Mouse (Mus musculus): ENCODE measurements around the gene 4930539E08Rik.
A peak's percentile ranks its signal among the peaks of the same experiment; 100 is the strongest.

4930539E08Rik gene

DNA sequence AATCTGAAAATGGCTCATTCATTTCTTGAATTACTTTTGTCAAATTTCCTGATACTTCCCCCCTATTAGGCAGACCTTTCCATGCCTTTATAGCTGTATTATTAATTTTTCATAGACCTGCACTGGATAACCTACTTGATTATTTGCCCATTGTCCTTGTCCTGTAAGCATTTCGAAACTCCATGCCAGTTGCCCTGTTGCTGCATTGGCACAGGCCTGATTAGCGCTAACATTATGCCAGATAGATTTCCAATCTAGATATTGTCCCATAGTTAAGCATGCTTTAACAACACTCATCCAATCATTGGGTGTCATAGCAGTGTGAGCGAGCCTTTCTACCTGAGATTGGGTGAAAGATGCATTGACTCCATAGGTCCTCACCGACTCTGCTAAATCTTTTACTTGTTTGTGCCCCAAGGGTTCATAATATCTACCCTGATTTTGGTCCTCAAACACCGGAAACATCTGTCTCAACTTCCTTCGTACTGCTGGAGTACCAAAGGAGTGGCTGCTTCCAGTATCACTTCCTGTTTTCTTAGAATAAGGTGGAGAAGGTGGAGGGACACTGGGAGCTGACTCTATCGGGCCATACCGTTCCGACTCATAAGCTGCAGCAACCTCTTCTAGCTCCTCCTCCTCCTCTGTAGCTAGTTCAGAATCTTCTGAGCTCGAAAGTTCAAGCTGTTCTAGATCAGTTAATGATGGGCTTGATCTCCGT lies 20.9 kb downstream of the 4930539E08Rik start:
- DNase-seq: no peak

DNA sequence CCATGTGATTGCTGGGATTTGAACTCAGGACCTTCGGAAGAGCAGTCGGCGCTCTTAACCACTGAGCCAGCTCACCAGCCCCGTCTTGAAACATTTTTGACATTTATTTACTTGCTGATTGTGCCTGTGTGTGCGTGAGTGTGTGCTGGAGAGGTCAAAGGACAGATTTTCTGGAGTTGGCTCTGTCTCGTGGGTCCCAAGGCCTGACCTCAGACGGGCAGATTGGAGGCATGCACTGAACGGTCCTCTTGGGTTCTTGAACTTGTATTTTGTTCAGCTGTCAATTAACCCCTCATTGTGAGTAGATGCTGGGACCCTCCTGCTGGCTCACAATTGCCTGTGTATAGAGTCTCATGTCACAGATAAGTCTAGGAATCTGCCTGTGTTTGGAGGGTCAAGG lies 28.9 kb downstream of the 4930539E08Rik start:
- DNase-seq: no peak

GRCm38 (mm10) chr17:28885231-28885630 lies 29.9 kb downstream of the 4930539E08Rik start:
- DNase-seq: no peak

DNA sequence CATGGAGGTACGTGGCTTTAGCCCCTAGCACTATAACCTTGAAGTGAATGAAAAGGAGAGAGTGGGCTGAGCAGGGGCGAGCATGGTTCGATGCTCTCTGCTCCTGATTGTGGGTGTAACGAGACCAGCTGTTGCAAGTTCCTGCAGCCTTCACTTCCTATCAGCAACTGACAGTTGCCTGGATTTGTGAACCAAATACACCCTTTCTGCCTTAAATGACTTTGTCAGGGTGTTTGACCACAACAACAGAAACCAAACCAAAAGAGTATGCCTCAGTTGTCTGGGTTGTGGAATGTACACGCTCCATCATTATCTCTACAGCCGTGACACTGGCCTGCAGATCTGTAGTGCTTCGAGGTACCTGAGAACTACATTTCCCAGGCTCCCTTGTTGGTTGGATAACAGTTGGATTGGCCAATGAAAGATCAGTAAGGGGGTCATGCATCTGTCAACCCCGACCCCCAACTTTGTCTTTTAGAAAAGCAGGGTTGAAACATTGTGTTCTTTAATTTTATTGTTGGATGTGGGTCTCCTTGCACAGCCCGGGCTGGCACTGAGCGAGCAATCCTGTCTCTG lies 31.1 kb downstream of the 4930539E08Rik start:
- DNase-seq: no peak

DNA sequence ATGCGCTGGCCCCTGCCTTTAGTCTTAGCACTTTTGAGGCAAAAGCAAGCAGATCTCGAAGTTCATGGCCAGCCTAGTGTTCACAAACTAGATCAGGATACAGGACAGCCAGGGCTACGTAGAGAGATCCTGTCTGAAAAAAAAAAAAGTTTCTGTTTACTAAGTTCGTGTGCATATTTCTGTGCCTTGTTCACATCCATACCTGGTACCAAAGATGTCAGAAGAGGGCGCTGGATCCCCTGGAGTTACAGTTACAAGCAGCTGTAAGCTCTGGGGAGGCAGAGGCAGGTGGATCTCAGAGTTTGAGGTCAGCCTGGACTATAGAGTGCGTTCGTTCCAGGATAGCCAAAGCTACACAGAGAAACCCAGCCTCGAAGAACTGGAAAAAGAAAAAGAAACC lies 32.3 kb downstream of the 4930539E08Rik start:
- no peak for DNase-seq

DNA sequence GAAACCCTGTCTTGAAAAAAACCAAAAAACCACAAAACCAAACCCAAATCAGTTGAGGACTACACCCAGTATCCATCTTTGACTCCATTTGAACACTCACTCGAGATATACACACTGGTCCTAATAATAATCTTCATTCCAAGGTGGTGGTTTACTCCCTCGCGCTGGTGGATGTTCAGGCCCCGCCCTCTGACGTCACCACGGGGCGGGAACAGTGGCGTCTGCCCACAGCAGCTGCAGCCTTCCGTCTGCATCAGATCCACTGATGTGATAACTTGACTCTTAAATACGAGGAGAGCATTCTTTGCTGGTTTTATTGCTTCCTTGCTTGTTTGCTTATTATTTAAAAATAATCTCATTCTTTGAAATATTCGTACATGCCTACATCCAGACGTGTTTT lies 32.8 kb downstream of the 4930539E08Rik start:
- peak; percentile 36 to 66 for DNase-seq

- DNase-seq: peak; percentile 82 to 88
These were observed 35.2 kb downstream of the 4930539E08Rik start for GRCm38 (mm10) chr17:28879931-28880391.

GRCm38 (mm10) chr17:28876821-28877220 lies 38.3 kb downstream of the 4930539E08Rik start:
- DNase-seq: no peak

DNA sequence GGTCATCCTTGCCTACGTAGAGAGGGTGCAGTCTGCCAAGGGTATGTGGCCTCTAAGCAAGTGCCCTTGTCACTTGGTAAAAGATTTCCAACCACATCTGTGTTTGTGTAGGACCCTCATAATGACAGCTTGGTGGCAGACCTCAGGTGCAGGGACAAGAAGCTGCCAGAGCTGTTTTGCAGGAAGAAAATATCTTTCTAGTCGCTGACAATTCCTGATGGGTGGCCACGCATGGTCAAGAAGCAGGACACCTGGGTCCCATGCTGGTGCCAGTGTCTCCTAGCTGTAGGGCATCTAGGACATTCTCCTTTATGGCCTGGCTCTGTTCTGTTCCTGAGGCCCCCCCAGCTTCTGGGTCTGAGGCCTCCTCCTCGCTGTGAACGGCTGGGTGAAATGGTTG lies 38.8 kb downstream of the 4930539E08Rik start:
- no peak for DNase-seq

DNA sequence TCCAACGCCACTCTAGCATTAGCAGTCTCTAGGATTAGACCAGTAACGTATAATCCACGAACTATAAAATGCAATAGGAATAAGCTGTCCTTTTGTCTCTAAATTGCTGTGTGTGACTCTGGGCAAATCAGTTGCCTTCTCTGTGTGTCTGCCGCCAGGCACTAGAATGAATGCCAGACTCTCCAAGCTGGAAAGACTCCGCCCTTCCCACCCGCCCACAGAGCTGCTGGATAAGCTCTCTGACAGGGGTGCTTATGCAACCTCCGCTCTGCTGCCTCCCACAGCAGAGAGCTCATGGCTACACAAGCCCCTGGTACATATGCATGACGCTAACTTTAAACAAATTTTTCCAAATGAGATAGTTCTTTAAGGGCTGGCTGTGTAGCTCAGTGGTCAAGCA lies 39.8 kb downstream of the 4930539E08Rik start:
- peak; percentile 28 to 60 for DNase-seq

- DNase-seq: peak; percentile 36 to 60
These were observed 40.3 kb downstream of the 4930539E08Rik start for GRCm38 (mm10) chr17:28874825-28875224.

- DNase-seq: no peak
These were observed 40.9 kb downstream of the 4930539E08Rik start for GRCm38 (mm10) chr17:28874216-28874615.

GRCm38 (mm10) chr17:28872322-28872721 lies 42.8 kb downstream of the 4930539E08Rik start:
- no peak for DNase-seq

GRCm38 (mm10) chr17:28871831-28872230 lies 43.3 kb downstream of the 4930539E08Rik start:
- DNase-seq: no peak

DNA sequence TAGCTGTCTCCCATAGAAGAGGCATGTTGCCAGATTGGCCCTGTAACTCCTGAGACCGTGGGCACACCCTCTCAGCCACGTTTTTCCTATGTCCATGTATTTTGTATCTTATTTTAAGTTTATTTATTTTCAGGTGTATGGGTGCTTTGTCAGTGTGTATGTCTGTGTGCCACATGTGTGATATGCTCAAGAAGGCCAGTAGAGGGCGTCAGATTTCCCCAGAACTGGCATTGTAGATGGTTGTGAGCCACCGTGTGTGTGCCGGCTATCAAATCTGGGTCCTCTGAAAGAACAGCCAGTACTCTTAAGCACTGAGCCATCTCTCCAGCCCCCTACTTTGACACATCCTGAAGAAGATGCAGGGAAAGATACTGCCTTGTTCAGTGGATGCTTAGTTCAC lies 44.7 kb downstream of the 4930539E08Rik start:
- DNase-seq: no peak

DNA sequence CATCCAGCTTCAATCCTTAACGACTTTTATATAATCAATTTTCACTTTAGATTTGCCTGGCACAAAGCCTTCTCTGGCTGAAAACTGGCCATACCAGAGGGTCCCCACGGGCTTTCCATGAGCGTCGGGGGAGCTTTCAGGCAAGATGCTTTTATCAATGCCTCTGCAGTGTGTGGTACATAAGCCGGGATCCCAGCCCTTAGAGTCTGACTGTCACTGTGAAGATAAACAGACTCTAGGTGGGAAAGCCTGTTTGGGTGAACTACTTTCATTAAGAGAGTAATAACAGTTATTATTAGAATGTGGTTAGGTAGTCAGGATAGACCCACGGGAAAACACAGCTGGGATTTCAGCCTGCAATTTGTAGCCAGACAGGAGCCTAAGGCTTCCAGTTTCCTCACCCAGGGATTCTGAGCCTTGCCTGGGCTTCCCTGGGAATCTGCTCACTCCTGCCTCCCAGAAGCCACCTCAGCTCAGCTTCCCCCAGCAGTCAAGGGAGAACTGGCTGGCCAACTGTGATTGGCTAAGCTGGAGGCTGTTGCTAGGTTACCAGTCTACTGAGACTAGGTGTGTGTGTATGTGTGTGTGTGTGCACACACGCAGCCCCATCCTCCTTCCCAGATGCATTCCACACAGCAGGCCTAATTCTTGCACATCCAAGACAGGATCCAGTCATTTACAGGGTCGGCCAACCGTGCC lies 45.6 kb downstream of the 4930539E08Rik start:
- no peak for DNase-seq

DNA sequence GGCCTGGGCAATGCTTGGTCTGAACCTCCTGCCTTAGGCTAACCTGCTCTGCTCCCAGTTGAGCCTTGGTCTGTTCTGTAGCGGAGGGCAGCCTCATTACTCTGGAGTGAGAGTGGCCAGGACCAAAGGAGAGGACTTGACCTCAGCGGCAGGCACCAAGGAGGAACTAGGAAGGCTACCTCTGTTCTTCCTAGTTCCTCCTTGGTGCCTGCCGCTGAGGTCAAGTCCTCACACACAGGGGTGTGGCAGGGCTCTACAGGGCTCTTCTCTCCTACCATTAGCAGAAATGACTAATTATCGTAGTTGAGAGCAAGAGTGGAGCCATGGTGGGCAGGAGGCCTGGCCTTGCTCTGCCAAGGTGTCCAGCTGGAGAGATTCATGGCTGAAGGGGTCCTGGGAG lies 47.7 kb downstream of the 4930539E08Rik start:
- no peak for DNase-seq

DNA sequence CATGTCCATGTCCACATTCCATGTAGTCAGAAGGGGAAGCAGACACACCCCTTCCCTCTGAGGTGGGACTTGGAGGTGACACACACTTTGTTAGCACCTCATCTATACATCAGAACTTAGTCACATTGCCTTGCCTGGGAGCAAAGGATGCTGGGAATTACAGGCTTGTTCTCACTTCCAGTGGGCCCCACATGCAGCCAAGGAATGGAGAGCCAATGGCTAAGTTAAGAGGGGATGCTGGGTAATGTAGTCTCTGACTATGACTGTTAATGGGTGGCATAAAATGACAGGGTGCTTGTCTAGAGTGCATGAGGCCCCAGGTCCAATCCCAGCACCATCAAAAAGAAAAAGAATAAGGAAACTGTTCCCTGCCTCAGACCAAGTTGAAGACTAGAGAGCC lies 48.2 kb downstream of the 4930539E08Rik start:
- no peak for DNase-seq

DNA sequence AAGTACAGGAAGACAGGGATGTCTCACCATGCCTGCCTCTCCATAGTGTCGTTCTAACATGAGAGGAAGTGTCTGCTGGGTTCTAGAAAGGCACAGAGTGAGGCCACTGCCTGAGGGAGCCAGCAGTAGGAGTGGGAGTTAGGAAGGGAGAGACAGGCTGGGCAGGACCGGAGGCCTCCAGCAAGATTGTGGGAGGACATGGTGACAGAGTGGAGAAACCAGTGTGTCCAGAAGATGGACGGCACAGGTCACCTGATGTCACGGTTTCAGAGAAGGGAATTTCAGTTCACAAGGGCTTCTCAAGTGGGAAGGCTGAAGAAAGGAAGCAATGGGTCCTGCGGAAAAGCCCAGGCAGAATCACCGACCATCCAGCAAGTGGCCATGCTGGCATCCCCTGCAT lies 50.7 kb downstream of the 4930539E08Rik start:
- no peak for DNase-seq

DNA sequence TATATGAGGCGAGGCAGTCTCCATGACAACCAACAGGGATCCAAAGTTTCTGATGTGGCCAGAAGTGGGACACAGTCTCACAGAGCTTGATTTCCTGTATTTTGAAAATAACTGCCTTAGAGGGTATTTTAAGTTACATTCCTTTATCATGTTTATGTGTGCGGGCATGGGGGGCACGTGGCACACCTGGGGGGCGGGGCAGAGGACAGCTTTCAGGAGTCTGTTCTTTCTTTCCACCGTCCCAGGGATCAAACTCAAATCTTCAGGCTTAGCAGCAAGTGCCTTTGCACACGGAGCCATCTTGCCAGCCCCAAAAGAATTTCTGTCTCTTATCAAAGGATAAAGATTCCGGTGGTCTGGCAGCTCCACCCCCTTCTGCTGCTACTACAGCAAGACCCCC lies 51.2 kb downstream of the 4930539E08Rik start:
- DNase-seq: no peak

DNA sequence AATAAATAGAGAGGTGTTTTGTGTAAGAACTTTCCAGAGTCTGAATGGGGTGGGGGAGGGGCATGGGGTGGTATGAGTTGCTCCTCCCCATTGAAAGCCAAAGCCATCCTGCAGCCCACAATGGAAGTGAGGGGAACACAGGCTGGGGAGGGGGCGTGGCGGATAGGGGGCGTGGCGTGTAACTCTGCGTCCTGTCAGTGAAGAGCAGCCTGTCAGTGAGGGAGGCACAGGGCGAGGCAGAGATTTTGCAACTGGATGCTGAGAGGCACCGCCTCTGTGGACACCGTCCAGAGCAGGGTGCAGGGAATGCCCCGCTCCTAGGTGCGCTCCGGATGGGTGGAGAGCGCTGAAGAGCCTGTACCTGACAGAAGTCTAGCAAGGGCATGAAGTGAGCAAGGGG lies 56.9 kb downstream of the 4930539E08Rik start, which contains the start of gene Pnpla1:
Gene Pnpla1, plus strand, starts transcription at position 207 of the 400 bp plus-strand sequence.
- DNase-seq: no peak

DNA sequence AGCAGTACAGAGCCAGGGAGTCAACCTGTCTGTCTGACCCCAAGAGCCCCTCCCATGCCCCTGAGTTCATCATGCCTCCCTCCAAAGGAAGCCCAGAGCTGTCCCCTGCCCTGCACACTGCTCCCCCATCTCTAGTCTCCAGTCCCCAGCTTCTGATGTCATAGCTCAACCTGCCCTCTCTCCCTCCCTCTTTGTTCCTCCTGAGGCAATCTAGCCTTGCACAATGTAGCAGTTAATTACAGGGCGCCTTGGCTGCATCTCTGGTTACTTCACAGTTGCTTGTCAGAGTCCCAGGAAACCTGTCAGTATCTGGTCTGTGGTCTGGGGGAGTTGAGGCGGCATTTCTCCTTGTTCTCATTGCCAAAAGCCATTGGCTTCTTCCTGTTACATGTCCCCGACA lies 59.1 kb downstream of the 4930539E08Rik start:
- DNase-seq: no peak

DNA sequence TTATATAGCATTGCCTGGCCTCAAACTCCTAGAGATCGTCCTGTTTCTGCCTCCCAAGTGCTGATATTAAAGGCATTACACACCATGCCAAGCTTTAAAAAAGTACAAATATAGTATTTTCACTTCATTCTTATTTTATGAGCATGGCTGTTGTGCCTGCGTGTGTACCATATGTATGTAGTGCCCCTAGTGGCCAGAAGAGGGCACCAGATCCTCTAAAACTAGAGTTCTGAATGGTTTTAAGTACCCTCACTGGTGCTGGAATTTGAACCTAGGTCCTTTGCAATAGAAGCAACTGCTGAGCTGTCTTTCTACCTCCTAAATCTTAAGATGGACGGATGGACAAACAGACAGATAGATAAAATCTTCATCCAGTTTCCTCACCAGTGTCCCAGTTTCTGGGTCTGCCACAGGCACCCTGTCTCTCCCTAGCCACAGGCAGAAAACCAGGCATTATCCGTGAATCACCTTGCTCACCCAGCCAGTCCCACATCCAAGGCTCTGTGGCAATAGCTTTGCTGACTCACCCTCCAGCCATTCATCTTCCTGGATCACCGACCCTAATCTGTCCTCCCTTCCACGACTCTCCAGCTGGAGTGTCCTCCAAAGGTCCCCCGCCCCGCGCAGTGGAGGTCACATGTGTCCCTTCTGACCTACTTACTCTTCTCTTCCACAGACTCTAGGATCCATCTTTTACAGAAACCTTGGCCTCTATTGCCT lies 59.8 kb downstream of the 4930539E08Rik start:
- DNase-seq: peak in 1 of 2 experiments; percentile 47

Data from cerebellum, postnatal 25 days (tissue).